Mouse (Mus musculus) embryo, embryonic 11 days (tissue): Measurements from ENCODE around the gene Cyb5r3.
"Not testable (repeated sequence)": the region's sequence is repeated elsewhere in the genome, so short reads cannot be mapped to it uniquely, and the experiment has no call there.

Source experiments
- DNase-seq: peaks from one replicate; pipeline ENCODE4 v3.0.0-alpha.2; 2015

Cyb5r3 gene

DNA sequence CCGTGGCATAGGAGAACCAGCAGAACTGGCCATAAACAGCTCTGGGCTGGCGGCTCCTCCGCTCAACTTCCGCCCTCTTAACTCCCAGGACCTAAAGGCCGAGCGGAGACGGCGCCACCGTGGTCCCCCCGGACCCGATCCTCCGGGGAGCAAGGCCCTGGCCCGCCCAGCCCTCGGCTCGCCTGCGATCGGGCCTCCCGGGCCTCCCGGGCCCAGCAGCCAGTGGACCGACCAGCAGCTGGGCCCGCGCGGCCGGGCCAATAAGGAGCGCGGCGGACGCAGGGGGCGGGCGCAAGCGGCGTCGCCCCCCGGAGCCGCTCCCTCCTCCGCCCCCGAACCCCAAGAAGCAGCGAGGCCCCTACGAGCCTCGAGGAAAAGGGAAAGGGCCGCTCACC lies 23.6 kb downstream of the Cyb5r3 start:
- peak; percentile 87 for DNase-seq

DNA sequence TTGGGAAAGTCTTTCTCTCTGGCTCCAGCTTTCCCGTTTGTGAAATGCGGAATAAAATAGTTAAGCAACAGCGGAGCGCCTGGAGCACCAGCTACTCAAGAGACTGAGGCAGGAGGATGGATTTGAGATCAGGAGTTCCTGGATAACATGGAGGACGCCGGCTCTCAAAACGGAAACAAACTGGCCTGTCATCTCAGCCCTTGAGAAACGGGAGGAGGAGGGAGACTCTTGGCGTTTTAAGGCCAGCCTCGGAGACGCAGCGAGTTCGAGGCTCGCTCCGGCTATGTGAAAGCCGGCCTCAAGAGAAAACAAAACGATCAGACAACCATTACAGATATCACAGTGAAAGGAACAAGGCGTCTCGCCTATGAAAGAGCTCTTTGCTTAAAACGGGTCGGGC lies 24.0 kb downstream of the Cyb5r3 start:
- peak; percentile 45 for DNase-seq

DNA sequence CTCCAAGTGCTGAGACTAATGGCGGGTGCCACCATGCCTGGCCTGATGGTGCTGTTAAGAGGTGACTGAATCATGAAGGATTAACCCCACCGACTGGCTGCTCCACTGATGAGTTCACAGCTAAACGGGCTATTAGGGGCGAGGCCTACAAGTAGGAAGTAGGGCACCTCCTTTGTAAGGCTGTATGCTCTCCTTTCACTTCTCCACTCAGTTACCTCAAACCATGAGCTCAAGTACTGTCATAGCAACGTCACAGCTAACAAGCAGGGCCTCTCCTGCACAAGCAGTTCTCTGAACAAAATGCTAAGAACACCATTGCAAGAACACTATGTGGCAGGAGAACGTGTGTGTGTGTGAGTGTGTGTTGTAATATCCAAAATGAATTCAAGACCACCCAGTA lies 26.9 kb downstream of the Cyb5r3 start:
- DNase-seq = no peak

DNA sequence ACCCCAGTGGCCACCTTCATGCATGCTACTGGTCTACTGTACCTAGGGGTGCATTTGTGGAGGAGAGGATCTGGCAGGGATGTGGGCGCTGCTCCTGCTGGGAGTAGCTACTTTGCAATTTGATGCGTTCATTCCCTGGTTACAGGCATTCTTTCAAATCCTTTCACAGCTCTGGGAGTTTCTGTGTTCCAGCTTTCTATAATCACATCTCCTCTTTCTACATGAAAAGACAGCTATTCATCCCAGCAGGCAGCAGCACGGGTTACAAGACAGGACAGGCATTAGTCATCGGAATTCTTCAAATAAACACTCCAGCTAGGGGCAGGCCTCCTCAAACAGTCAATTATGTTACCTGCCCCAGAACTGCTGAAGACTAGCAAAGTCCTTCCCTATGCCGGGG lies 29.5 kb downstream of the Cyb5r3 start:
- no peak for DNase-seq

DNA sequence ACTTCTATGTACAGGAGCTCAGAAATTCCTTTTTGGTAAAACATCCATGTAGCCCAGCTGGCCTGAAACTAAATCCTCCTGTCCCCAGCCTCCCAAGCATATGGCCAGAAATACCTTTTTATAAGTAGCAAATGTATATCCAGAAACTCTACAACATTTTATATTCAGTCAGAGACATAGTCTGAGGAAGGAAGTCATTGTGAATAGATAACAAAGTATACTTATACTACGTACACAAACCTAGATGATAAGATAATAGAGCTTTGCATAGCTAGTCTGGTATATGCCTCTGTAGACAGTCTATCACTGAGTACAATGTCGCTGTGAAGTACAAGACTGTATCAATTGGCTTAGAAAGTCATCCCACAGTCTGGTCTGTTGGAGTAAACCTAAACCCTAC lies 36.7 kb downstream of the Cyb5r3 start:
- DNase-seq = no peak

DNA sequence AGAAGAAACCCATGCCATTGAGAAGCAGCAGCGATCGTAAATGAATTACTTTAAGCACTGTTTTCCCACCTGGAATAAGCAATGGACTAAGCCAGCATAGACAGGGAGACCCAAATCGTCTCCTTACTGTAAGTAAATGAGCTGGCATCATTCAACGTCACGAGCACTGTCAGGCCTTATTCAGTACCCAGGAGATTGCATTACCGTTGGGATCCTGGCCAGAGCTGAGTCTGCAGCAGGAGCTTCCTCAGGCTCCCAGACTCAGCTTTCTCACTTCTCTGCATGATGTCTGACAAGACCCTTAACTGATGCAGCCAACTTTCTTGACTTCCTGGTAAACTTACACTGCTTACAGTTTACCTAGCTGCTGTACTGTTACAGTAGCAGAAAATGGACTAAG lies 37.7 kb downstream of the Cyb5r3 start:
- DNase-seq = no peak

DNA sequence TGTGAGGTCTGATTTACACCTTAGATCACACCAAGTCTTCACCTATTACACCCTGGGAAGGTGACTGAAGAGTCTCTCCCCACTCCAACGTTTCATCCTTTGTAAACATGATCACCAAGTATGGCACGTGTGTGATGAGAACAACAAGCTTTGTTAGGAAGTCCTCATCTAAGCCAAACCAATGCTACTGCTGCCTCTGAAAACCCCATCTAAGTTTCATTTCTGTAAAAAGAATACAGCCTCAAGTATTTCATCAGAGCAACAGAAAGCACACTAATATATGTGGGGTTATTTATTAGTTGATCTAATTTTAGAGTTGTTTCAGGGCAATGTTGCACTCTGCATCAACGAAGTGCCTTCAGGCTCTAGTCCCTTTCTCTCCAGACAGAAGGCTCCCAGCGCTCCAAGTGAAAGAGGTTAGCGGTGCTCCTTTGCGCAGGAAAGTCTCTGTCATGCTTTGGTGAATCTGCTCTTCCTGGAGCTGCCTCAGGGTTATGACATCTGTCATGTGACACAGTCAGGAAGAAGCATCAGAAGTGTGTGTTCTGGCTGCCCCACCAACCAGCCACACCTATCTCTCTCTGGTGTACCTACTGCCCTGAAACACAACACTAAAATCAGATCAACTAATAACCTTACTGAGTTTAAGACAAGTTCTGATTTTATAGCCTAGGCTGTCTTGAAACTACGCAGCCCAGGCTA lies 42.7 kb downstream of the Cyb5r3 start:
- DNase-seq = no peak

DNA sequence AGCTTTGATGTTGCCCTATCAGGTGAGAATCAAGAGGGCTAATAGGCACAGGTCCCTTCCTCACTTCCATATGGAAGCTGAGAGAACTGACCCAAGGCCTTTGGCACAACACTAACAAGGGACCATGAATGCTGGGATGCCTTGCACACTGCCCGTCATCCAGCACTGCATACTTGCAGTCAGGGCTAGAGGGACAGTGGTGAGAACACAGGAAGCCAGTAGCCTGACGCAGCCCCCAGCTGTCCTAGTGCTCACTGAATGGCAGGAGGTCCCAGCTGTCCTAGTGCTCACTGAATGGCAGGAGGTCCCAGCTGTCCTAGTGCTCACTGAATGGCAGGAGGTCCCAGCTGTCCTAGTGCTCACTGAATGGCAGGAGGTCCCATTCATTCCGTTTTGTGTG lies 45.4 kb downstream of the Cyb5r3 start:
- DNase-seq = not testable (repeated sequence)

DNA sequence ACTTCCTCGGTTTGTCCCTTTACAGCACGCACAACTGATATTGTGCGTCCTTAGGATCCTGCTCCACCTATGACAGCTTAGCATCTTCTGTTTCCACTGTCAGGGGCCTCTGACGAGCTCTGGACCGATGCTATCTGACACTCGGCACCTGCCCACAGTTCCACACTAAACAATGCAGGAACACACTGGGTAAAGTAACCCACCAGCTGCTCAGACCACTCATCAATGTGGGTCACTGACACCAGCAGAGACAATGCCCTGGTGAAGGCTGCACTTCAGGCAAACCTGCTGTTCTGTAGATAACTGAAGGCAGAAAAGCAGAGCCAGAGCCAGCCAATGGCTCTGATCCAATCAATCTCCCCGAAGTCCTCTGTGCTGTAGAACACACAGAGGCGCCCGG lies 45.8 kb downstream of the Cyb5r3 start:
- no peak for DNase-seq

DNA sequence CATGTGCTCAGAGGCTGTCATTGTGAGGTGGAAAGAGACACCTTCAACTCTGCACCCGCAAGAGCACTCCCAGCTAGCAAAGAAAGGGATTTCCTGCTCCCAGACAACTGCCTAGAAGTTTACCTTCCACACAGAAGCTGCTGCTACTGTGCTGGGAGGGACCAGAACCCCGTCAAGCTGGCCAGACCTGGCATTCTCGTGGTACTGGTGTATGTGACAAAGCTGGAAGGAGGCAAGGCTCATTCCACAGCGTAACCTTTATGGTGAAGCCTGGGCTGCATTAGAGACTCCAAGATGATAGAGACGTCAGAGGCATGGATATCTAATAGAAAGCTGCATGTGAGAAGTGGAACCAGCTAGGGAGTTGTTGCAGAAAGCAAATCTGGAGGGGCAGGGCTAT lies 47.8 kb downstream of the Cyb5r3 start:
- DNase-seq = no peak

DNA sequence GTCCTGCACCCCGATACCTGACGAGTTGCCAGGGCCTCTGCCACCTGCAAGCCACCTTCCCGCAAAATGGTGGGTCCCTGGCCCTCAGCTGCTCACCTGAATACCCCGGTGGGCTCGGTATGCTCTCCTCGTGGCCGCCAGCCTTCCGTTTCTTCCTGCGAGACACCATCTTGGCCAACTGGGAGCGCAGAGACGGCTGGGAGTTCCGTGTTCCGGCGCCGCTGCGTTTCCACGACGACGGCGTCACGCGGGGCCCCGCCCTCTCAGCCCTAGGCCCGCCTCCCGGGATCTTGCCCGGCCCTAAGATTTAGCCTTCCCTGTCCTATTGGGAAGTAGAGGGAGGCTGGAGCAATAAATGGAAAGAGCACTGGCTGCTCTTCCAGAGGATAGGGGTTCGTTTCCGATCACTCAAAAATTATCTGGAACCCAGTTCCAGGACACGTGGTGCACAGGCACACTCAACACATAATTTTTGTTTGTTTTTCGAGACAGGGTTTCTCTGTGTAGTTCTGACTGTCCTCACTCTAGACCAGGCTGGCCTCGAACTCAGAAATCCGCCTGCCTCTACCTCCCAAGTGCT lies 49.7 kb downstream of the Cyb5r3 start, which contains the start of gene Rrp7a:
Gene Rrp7a (minus strand): TSS at position 236 of the 580 bp plus-strand sequence.
- DNase-seq = peak; percentile 95

DNA sequence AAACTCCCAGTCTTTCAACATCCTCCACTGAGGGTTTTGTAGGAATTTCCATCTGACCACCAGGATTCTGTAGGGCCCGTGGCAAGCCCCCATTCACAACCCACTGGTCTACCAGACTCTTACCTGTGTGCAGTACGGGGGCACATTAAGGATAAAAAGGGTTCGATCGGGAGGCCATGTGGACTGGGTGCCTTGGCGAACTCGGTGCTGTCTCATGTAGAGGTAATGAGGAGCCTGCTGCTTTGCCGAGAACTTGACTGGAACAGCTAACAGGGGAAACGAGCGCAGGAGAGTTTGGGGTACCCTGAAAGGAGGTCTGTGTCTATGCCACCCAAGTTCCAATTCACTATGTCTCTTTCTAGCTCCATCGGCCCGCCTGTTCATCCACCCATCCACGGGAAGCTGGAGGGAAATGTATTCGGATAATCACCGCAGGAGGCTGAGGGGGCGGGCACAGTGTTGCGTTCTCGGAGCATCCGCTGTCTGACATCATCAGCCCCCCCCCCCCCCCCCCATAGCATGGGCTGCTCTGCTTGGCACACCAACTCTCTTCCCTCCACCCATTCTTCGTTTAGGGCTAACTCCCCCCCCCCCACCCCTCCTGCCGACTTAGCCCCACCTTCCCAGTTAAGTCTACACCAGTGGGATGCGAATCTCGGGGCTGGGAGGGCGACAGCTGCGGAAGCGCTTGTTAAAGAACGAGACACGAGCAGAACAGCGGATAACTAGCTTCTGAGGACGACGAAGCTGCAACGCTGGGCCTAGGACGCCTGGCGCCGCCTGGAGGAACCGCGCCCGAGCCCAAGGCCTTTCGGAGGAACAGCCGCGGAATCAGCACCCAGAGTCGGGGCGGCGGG lies 50.5 kb downstream of the Cyb5r3 start:
- DNase-seq = peak; percentile 74

DNA sequence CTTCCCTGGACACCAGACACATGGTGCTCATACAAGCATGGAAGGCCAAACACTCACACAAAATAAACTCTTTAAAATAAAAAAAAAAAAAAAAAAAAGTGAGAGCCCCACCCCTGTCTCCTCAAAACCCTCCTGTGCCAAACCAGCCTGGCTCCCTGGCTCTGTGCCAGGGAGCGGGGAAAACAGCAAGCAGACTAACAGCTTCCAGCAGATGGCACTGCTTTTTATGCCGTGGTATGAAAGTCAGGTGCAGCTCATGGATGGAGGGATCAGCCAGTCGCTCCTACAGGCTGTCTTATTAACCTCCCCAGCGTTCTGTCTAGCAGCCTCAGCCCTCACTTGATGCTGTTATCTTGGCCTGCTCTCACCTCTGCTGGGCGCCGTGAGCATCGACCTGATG lies 54.0 kb downstream of the Cyb5r3 start:
- no peak for DNase-seq

DNA sequence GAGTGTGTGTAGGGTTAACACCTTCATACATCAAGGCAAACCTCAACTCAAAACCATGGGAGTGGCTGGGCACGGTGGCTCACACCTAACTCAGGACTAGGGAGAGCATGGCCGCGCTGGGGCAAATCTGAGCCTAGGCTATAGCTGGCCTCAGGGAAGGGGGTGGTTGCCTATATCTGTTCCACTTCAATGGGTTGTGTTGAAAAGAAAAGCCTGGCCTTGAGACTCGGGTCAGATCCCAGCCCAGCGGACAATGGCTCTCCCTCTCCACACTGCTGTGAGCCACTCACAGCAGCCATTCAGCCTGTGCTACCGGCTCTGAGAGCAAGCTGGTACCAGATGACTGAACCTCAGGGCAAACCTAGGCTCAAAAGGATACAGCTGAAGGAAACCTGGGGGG lies 57.3 kb downstream of the Cyb5r3 start:
- peak; percentile 24 for DNase-seq

DNA sequence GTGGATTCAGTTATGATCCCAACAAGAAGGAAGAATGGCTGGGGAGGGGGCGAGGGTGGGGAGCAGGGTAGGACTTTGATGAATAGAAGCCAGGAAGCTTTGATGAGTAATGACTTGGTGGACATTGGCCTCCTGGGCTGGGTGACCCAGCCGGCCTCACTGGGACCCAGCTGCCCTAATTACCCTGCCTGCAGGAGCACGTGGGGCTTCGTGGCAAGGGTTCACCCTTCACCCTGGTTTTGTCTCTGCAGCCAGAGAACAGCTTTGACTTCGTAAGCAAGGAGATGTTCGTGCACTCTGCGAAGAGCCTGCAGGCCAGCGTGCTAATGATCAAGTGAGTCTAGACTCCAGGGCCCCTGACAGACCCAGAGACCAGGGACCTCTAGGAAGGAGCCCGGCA lies 58.3 kb downstream of the Cyb5r3 start:
- no peak for DNase-seq

DNA sequence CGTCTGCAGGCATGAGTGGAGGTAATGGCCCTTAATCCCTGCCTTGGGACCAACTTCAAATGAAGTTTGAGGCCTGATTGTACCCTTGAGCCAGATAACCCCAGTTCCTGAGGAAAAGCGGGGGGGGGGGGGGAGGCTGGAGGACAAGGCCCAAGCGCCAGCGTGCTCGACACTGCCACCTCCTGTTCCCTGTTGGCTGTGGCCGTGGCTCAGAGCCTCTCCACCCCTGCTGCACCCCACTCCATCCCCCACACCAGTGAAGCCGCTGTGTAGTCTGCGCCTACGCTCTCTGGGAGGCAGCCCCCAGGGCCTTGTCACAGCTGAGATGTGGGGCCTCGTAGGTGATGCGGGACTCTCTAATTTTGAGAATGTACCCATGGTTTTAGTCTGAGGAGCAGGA lies 59.5 kb downstream of the Cyb5r3 start:
- peak; percentile 75 for DNase-seq

DNA sequence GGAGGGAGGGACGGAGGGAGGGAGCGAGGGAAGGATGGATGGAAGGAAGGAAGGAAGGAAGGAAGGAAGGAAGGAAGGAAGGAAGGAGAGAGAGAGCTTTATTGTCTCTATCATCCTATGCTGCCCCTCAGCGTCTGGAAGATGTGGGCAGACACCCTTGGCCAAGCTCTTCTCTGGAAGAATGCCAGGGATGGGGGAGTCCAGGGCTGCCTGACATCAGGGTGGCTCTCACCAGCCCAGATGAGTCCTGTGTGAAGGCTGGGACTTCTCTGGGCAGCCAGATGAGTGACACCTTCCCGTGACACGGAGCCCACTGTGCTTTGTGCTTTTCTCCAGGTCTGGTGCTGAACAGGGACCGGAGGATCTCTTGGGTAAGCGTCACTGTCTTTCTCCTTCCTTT lies 60.5 kb downstream of the Cyb5r3 start:
- DNase-seq = no peak

DNA sequence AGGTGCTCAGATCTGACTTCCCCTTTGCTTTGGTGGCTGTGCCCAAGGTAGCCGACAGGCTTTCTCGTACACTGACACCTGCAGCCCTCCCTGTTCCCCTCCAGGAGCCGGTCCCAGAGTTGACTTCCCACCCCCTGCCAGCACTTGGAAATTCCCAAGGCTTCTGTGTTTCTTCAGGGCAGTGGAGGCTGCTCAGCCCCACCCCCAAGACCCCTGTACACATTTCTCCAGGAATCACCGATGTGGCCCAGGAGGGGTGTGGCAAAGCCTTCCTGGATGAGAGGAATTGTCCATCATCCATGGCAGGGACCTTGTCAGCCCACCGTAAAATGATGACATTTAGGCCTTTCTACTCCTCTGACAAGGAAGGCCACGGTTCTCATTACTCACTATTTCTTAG lies 61.1 kb downstream of the Cyb5r3 start:
- DNase-seq = no peak

DNA sequence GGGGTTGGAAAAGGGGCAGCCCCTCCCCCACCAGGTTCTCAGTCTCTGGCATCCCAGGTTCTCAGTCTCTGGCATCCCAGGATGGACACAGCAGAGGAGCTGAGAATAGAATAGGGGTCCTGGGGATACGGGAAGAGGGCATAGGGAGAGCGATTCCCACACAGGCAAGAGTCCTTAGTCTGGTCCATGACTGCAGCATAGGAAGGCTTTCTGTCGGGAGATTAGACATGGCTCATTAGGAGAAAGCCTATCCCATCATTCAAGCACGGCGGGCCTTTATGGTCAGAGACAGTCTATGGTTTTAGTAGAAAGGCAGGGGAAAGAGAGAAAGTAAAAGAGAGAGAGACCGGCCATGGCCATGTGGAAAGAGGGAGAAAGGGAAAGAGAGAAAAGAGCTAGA lies 64.6 kb downstream of the Cyb5r3 start:
- DNase-seq = no peak

DNA sequence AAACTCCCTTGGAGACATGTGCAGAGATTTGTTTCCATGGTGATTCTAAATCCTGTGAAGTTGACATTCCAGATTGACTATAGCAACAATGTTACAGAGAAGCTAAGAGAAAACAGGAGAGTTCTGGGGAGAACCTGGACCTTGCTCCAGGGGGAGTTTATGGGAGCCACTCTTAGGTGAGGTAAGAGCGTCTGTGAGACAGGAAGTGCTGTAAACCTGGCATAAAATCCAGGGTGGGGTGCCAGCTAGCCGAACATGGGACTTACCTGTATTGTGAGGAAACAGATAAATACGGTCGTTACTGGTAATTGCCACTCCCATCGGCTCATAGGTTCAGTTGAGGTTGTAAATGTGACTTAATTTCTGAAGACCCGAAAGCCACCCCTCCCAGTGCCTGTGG lies 66.0 kb downstream of the Cyb5r3 start:
- no peak for DNase-seq
